Mouse (Mus musculus) limb, embryonic 13.5 days (tissue): Measurements from ENCODE around the gene Slc25a1. TPM values are rescaled to one million over a fixed set of nuclear protein-coding genes. Genes with fewer than 3 reads are reported as not detected.
"Not testable (repeated sequence)": the region's sequence is repeated elsewhere in the genome, so short reads cannot be mapped to it uniquely, and the experiment has no call there.

Experiments
- ATAC-seq: fragments of 200-750 bp; cut with Nextera tagmentation; 2 replicates; pipeline ENCODE4 v1.8.0; 2017; ENCODE audit warnings: low read depth, moderate number of reproducible peaks, moderate TSS enrichment; ENCODE audit not compliant: low FRiP score
- H3K27ac ChIP-seq: fragments of 300-500 bp; sonication (generic); 2 replicates; pipeline ENCODE4 v1.5.1; 2015; ENCODE audit warnings: inconsistent platforms, mild to moderate bottlenecking, moderate library complexity
- H3K27me3 ChIP-seq: fragments of 300-500 bp; sonication (generic); 2 replicates; pipeline ENCODE4 v1.6.1; 2015; ENCODE audit warnings: mild to moderate bottlenecking, inconsistent platforms
- H3K36me3 ChIP-seq: fragments of 300-500 bp; sonication (generic); 2 replicates; pipeline ENCODE4 v1.6.1; 2015; ENCODE audit warnings: inconsistent platforms, mild to moderate bottlenecking, moderate library complexity
- H3K4me1 ChIP-seq: fragments of 300-500 bp; sonication (generic); 2 replicates; pipeline ENCODE4 v1.6.1; 2015; ENCODE audit warnings: inconsistent platforms
- H3K4me2 ChIP-seq: fragments of 300-500 bp; sonication (generic); replicated peaks from 2 replicates; pipeline ENCODE4 v1.6.1; 2015; ENCODE audit warnings: inconsistent platforms, mild to moderate bottlenecking, moderate library complexity
- H3K4me3 ChIP-seq: fragments of 300-500 bp; sonication (generic); 2 replicates; pipeline ENCODE4 v1.5.1; 2015; ENCODE audit warnings: moderate library complexity, mild to moderate bottlenecking, inconsistent platforms
- H3K9ac ChIP-seq: fragments of 300-500 bp; sonication (generic); 2 replicates; pipeline ENCODE4 v1.6.1; 2015; ENCODE audit warnings: mild to moderate bottlenecking, inconsistent platforms
- H3K9me3 ChIP-seq: fragments of 300-500 bp; sonication (generic); 2 replicates; pipeline ENCODE4 v1.6.1; 2016; ENCODE audit warnings: inconsistent platforms
- WGBS: fragments of 180-500 bp; shearing (Covaris S2); methylation state at CpG from one replicate; pipeline ENCODE4 v1.1.7; 2015; 5-methylcytosine and 5-hydroxymethylcytosine counted together
- polyA plus RNA-seq: library from polyadenylated mRNA; unstranded; fragments of >200 nt; fragmentation: Nextera tagmentation; extraction: Ambion mirVana; gene quantifications from 2 replicates; pipeline ENCODE4 v1.2.1, GENCODE M21; 2015

Slc25a1 gene
- polyA plus RNA-seq = 84.0 and 85.0 TPM in 2 replicates

- peaks cover 19% of the 10 kb centered on the region for H3K4me1 ChIP-seq
- H3K36me3 ChIP-seq = peaks cover 15% of the 10 kb centered on the region
- 0 out of 2 replicates have a peak, but pooled peaks cover 3% of the 10 kb centered on the region for H3K27me3 ChIP-seq
- H3K4me2 ChIP-seq = peak within 1 kb of the TSS; percentile 89
- peak; percentile 74 for ATAC-seq
- H3K9ac ChIP-seq = peak within 1 kb of the TSS; percentile 86
- H3K4me3 ChIP-seq = peak within 1 kb of the TSS; percentile 87
- WGBS = under 1% methylated on average over 44 of the region's 47 CpGs
- H3K27ac ChIP-seq = peak within 1 kb of the TSS; percentile 56
- H3K9me3 ChIP-seq = no peaks in the 10 kb centered on the region
Observed at GRCm38 (mm10) chr16:17928087-17928580, at the start of gene Slc25a1. Gene Slc25a1 (minus strand): TSS chr16:17928219.

DNA sequence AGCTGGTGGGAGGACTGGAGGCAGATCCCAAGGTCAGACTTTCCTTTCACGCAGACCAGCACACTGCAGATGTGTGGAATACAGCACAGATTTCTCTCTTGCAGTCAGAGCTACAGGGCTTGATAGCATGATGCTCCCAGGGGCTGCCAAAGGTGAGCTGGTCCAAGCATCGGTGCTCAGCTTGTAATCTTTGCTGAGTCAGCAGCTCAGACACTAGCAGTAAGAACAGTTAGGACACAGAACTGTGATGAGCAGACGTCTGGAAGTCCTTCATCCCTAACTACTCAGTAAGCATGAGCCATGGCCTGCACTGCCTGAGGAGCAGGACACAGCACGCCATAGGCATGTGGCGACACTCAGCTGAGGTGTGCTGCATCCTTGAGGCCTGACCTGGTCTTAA is 43.8 kb upstream of the Slc25a1 start:
- Histone ChIP-seq H3K36me3 (no peaks in the 10 kb centered on the region), H3K27me3 (no peaks in the 10 kb centered on the region), H3K4me1 (no peaks in the 10 kb centered on the region), H3K9me3 (no peaks in the 10 kb centered on the region), H3K4me3 (no peak overlapping the region), H3K9ac (no peak overlapping the region), H3K4me2 (no peak overlapping the region), H3K27ac (no peak overlapping the region)
- WGBS = 73% methylated on average over 5 of the region's 5 CpGs
- ATAC-seq = no peak

GRCm38 (mm10) chr16:17962091-17962490 is 34.1 kb upstream of the Slc25a1 start:
- H3K36me3 ChIP-seq = no peaks in the 10 kb centered on the region
- ATAC-seq = no peak

DNA sequence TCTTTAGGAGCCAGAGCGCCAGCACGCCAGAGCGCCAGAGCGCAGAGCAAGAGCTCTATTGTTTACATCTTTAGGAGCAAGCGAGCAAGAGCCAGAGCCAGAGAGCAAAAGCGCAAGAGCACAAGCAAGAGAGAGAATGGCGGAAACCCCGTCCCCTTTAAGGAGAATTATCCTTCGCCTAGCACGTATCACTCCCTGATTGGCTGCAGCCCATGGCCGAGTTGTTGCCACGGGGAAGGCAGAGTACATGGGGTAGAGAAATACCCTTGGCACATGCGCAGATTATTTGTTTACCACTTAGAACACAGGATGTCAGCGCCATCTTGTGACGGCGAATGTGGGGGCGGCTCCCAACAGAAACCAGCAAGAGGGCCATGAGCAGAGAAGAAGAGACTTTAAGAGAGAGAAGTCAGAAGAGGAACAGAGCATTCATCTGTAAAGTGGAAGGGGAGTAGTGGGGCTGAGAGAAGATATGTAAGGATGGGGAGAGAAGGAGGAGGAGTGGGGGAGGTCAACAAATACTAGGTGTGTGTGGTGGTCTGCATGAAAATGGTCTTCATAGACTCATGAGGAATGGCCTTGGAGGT is 28.1 kb upstream of the Slc25a1 start:
- not testable (repeated sequence) for H3K27ac ChIP-seq, H3K9me3 ChIP-seq, H3K27me3 ChIP-seq, H3K4me2 ChIP-seq, ATAC-seq, H3K36me3 ChIP-seq, H3K4me3 ChIP-seq, H3K4me1 ChIP-seq, H3K9ac ChIP-seq
- 95% methylated on average over 17 of the region's 17 CpGs for WGBS

More at GRCm38 (mm10) chr16:17962091-17962490, 34.1 kb upstream of the Slc25a1 start:
- Histone ChIP-seq H3K9ac (no peak overlapping the region), H3K4me2 (no peak overlapping the region), H3K27me3 (no peaks in the 10 kb centered on the region), H3K9me3 (no peaks in the 10 kb centered on the region), H3K4me3 (no peak overlapping the region), H3K27ac (no peak overlapping the region), H3K4me1 (no peaks in the 10 kb centered on the region)
- 74% methylated on average over 7 of the region's 7 CpGs for WGBS

GRCm38 (mm10) chr16:17951618-17952017 is 23.6 kb upstream of the Slc25a1 start:
- Histone ChIP-seq H3K27me3 (no peaks in the 10 kb centered on the region), H3K4me3 (no peak overlapping the region), H3K9ac (no peak overlapping the region), H3K4me2 (no peak overlapping the region), H3K27ac (no peak overlapping the region), H3K9me3 (no peaks in the 10 kb centered on the region), H3K4me1 (peaks cover 8% of the 10 kb centered on the region; the same call in 1 of the 2 replicates), H3K36me3 (no peaks in the 10 kb centered on the region)
- 90% methylated on average over 4 of the region's 4 CpGs for WGBS
- ATAC-seq = no peak

DNA sequence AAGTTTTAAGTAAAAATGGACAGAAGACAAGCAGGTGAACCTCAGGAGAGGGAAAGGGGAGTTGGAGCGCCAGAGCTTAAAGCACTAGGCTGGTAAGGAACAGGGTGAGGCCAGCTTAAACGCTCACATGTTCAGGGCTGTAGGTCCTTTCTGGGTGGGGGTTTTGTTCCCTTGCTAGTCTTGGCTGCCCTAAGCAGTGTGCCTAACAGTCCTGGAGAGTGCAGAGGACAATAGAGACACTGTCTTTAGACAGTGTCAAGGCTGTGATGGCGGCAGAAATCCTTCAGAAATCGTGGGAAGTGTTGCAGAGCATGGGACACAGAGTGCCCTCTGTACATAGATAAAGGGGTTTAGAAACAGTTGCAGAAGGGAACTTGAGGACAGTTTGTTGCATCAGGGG is 22.0 kb upstream of the Slc25a1 start:
- H3K4me3 ChIP-seq = no peak overlapping the region
- H3K27ac ChIP-seq = no peak overlapping the region
- no peaks in the 10 kb centered on the region for H3K36me3 ChIP-seq
- H3K9me3 ChIP-seq = no peaks in the 10 kb centered on the region
- no peak overlapping the region for H3K9ac ChIP-seq
- H3K4me2 ChIP-seq = no peak overlapping the region
- no peaks in the 10 kb centered on the region for H3K27me3 ChIP-seq
- 71% methylated on average over 4 of the region's 4 CpGs for WGBS
- H3K4me1 ChIP-seq = peaks cover 8% of the 10 kb centered on the region; the same call in 1 of the 2 replicates
- no peak for ATAC-seq

- ATAC-seq = no peak
- H3K4me2 ChIP-seq = no peak overlapping the region
- no peak overlapping the region for H3K4me3 ChIP-seq
- no peaks in the 10 kb centered on the region for H3K36me3 ChIP-seq
- 39% methylated on average over 2 of the region's 2 CpGs for WGBS
- H3K27ac ChIP-seq = no peak overlapping the region
- no peaks in the 10 kb centered on the region for H3K27me3 ChIP-seq
- H3K9me3 ChIP-seq = no peaks in the 10 kb centered on the region
- no peak overlapping the region for H3K9ac ChIP-seq
- H3K4me1 ChIP-seq = peaks cover 8% of the 10 kb centered on the region; the same call in 1 of the 2 replicates
Observed at GRCm38 (mm10) chr16:17949421-17949877, 21.4 kb upstream of the Slc25a1 start.

DNA sequence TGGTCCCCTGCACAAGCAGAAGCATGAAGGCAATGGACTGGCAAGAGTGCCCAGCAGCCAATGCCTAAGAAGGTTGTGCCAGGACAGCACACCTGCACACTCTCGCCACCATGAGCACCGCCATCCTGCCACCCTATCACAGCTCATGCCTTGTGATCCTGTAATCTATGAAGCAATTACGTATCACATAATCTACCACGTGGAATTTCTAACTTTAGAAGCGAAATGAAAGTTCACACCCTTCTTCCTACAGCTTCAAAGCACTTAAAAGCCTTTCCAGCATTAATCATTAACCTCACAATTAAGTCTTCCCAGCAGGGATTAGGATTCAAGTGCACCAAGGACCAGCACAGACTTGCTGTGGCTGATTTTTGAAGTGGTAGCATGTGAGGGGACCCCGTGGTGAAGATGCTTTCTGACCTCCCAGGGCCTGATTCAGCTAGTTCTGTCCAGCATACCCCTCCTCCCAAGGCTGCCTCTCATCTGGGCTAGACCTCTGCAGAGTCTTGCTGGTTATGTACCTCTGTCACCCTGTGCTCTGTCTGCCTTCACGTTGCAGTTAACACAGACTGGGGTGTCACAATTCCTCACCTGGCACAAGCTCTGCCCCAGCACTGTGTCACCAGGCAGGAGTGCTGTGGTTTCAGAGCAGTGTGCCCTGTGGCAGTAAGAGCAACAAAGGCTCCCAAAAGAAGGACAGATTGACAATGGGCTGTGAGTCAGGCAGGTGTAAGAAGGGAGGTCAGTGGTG is 17.2 kb upstream of the Slc25a1 start:
- Histone ChIP-seq H3K27ac (no peak overlapping the region), H3K4me1 (peaks cover 3% of the 10 kb centered on the region; the same call in 1 of the 2 replicates), H3K9ac (no peak overlapping the region), H3K4me2 (no peak overlapping the region), H3K36me3 (no peaks in the 10 kb centered on the region), H3K9me3 (no peaks in the 10 kb centered on the region), H3K27me3 (no peaks in the 10 kb centered on the region), H3K4me3 (no peak overlapping the region)
- ATAC-seq = no peak
- WGBS = 59% methylated on average over 7 of the region's 7 CpGs

DNA sequence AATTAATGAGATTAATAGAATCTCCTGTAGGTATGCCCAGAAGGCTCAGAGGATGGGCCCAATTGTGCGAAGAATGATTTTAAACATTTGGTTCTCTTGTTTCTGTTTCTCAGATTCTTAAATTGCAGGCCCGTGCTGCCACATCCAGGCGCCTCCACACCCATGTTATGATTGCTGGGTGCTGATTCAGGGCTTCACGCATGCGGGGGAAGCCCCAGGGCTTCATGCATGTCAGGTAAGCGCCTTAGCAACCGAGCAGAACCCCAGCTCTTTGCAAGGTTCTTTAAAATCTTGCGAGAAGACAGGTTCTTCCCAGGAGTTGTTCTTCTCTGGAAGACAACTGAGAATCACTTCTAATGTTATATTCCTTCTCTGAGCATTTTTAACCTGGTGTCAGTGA is 15.4 kb upstream of the Slc25a1 start:
- H3K9me3 ChIP-seq = no peaks in the 10 kb centered on the region
- H3K4me3 ChIP-seq = no peak overlapping the region
- ATAC-seq = no peak
- no peak overlapping the region for H3K9ac ChIP-seq
- no peaks in the 10 kb centered on the region for H3K4me1 ChIP-seq
- H3K27ac ChIP-seq = no peak overlapping the region
- 0 out of 2 replicates have a peak, but pooled peaks cover under 1% of the 10 kb centered on the region for H3K27me3 ChIP-seq
- H3K36me3 ChIP-seq = no peaks in the 10 kb centered on the region
- WGBS = 65% methylated on average over 8 of the region's 8 CpGs
- H3K4me2 ChIP-seq = no peak overlapping the region

- 65% methylated on average over 9 of the region's 9 CpGs for WGBS
- no peak for ATAC-seq
- no peak overlapping the region for H3K9ac ChIP-seq
- H3K36me3 ChIP-seq = no peaks in the 10 kb centered on the region
- H3K9me3 ChIP-seq = no peaks in the 10 kb centered on the region
- H3K4me3 ChIP-seq = no peak overlapping the region
- no peak overlapping the region for H3K27ac ChIP-seq
- peaks cover 24% of the 10 kb centered on the region for H3K27me3 ChIP-seq
- no peaks in the 10 kb centered on the region for H3K4me1 ChIP-seq
- no peak overlapping the region for H3K4me2 ChIP-seq
Observed at GRCm38 (mm10) chr16:17939255-17939751, 11.3 kb upstream of the Slc25a1 start.

- Histone ChIP-seq H3K4me2 (no peak overlapping the region), H3K4me1 (no peaks in the 10 kb centered on the region), H3K9me3 (no peaks in the 10 kb centered on the region), H3K27ac (no peak overlapping the region), H3K9ac (no peak overlapping the region), H3K27me3 (peaks cover 24% of the 10 kb centered on the region), H3K36me3 (no peaks in the 10 kb centered on the region), H3K4me3 (no peak overlapping the region)
- ATAC-seq = peak; percentile 69; the same call in 1 of the 2 replicates
- WGBS = 11% methylated on average over 7 of the region's 7 CpGs
Observed at GRCm38 (mm10) chr16:17938821-17939220, 10.8 kb upstream of the Slc25a1 start.

DNA sequence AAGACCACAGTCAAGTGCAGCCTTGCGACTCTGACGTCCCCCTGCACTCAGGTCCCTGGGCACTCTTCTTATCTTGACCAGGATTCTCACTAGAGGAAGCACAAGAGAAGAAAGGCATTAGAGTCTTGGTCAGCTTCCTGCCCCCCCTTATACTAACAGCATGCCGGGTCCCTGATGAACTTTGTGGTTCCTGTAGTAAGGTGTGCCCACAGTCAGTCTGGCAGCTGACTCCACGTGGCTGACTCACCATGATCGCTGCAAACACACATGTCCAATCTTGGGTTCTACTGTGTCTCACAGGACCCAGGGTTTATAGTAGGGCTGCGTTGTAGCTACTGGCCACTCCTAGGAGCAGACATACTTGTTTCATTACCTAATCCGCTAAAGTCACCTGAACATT is 10.2 kb upstream of the Slc25a1 start:
- H3K27ac ChIP-seq = no peak overlapping the region
- no peak overlapping the region for H3K4me2 ChIP-seq
- no peaks in the 10 kb centered on the region for H3K4me1 ChIP-seq
- H3K36me3 ChIP-seq = no peaks in the 10 kb centered on the region
- no peak overlapping the region for H3K9ac ChIP-seq
- 79% methylated on average over 7 of the region's 7 CpGs for WGBS
- no peak overlapping the region for H3K4me3 ChIP-seq
- peaks cover 24% of the 10 kb centered on the region for H3K27me3 ChIP-seq
- no peak for ATAC-seq
- no peaks in the 10 kb centered on the region for H3K9me3 ChIP-seq
